Mouse (Mus musculus) liver, embryonic 11.5 days (tissue): Measurements from ENCODE around the gene Mogs. TPM values are rescaled to one million over a fixed set of nuclear protein-coding genes. Genes with fewer than 3 reads are reported as not detected.
A peak's percentile ranks its signal among the peaks of the same experiment; 100 is the strongest.

Source experiments
- ATAC-seq: fragments of 200-750 bp; cut with Nextera tagmentation; replicated peaks from 2 replicates; pipeline ENCODE4 v1.8.0; 2017; ENCODE audit warnings: moderate number of reproducible peaks, mild to moderate bottlenecking, moderate TSS enrichment, moderate library complexity; ENCODE audit not compliant: low FRiP score
- DNase-seq: peaks from one replicate; pipeline ENCODE4 v3.0.0-alpha.2; 2017; ENCODE audit warnings: low spot score
- H3K27ac ChIP-seq: fragments of 300-500 bp; sonication (generic); 2 replicates; pipeline ENCODE4 v1.5.1; 2014; ENCODE audit warnings: mild to moderate bottlenecking, low read depth, low read length, control low read depth
- H3K27me3 ChIP-seq: fragments of 300-500 bp; sonication (generic); replicated peaks from 2 replicates; pipeline ENCODE4 v1.6.1; 2014; ENCODE audit warnings: low read length, mixed read lengths; ENCODE audit not compliant: control insufficient read depth, insufficient read depth
- H3K36me3 ChIP-seq: fragments of 300-500 bp; sonication (generic); 2 replicates; pipeline ENCODE4 v1.6.1; 2014; ENCODE audit warnings: mild to moderate bottlenecking, low read length, moderate library complexity, mixed read lengths; ENCODE audit not compliant: control insufficient read depth, insufficient read depth
- H3K4me1 ChIP-seq: fragments of 300-500 bp; sonication (generic); replicated peaks from 2 replicates; pipeline ENCODE4 v1.6.1; 2014; ENCODE audit warnings: low read length, mixed read lengths; ENCODE audit not compliant: control insufficient read depth, insufficient read depth
- H3K4me2 ChIP-seq: fragments of 300-500 bp; sonication (generic); 2 replicates; pipeline ENCODE4 v1.6.1; 2014; ENCODE audit warnings: mild to moderate bottlenecking, control low read depth, moderate library complexity
- H3K4me3 ChIP-seq: fragments of 300-500 bp; sonication (generic); 2 replicates; pipeline ENCODE4 v1.5.1; 2014; ENCODE audit warnings: low read depth, low read length, control low read depth
- H3K9ac ChIP-seq: fragments of 300-500 bp; sonication (generic); 2 replicates; pipeline ENCODE4 v1.6.1; 2014; ENCODE audit warnings: low read depth, low read length, control low read depth
- H3K9me3 ChIP-seq: fragments of 300-500 bp; sonication (generic); 2 replicates; pipeline ENCODE4 v1.6.1; 2016; ENCODE audit warnings: low read length, inconsistent platforms, mixed read lengths; ENCODE audit not compliant: control insufficient read depth
- WGBS: fragments of 180-500 bp; shearing (Covaris S2); extraction: QIAGEN DNeasy Blood & Tissue Kit; methylation state at CpG from one replicate; pipeline ENCODE4 v1.1.7; 2014; 5-methylcytosine and 5-hydroxymethylcytosine counted together
- polyA plus RNA-seq: library from polyadenylated mRNA; unstranded; fragments of >200 nt; fragmentation: Nextera tagmentation; extraction: Ambion mirVana; gene quantifications from 2 replicates; pipeline ENCODE4 v1.2.1, GENCODE M21; 2014

The Mogs gene
- polyA plus RNA-seq, 1 experiment from 2014 or later = 88.9 TPM

DNA sequence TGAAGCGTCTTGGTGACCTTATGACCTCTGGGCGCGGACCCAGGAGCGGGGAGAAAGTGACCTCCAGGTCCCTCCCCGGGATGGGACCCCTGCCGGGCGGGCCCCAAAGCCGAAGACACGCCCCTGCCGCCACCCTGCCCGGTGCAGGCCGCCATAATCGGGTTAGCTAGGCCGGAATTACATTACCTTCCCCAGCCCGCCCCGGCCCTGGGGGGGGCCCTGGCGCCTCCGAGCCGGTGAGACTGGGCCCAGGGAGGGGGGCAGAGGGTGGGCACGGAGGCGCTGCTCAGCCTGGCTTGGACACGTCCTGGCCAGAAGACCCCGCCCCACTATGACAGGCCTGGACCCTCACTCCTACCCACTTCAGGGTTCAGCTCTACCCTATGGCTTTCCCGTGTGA, 44.1 kb upstream of the Mogs start:
- ATAC-seq (no peak), DNase-seq (no peak)
- WGBS = 4% methylated on average over 24 of the region's 24 CpGs
- peaks cover 19% of the 10 kb centered on the region for H3K4me1 ChIP-seq
- H3K27me3 ChIP-seq = peaks cover 90% of the 10 kb centered on the region
- no peak overlapping the region for H3K27ac ChIP-seq
- no peaks in the 10 kb centered on the region for H3K9me3 ChIP-seq
- H3K36me3 ChIP-seq = no peaks in the 10 kb centered on the region
- H3K4me2 ChIP-seq = peak overlapping the region; percentile 39; the same call in 1 of the 2 replicates
- H3K9ac ChIP-seq = no peak overlapping the region
- H3K4me3 ChIP-seq = no peak overlapping the region

DNA sequence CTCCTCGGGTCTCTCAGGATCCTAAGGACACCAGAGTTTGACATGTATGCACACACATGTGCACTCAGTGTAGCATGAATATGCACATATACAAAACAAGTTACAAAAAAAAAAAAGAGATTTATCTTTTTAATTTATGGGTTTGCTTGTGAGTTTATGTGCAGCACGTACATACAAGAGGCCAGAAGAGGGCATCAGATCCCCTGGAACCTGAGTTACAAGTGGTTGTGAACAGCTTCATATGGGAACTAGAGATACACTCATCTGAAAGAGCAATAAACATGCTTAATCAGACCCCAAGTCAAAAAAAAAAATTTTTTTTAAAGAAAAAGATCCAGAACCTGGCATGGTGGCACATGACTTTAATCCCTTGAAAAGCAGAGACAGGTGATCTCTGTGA, 40.3 kb upstream of the Mogs start:
- DNase-seq = no peak
- no peak overlapping the region for H3K27ac ChIP-seq
- no peaks in the 10 kb centered on the region for H3K9me3 ChIP-seq
- WGBS = 31% methylated on average over 2 of the region's 2 CpGs
- peaks cover 59% of the 10 kb centered on the region for H3K27me3 ChIP-seq
- peaks cover 15% of the 10 kb centered on the region for H3K4me1 ChIP-seq
- no peaks in the 10 kb centered on the region for H3K36me3 ChIP-seq
- no peak overlapping the region for H3K4me2 ChIP-seq
- no peak for ATAC-seq
- H3K4me3 ChIP-seq = no peak overlapping the region
- no peak overlapping the region for H3K9ac ChIP-seq

GRCm38 (mm10) chr6:83077630-83078323, 37.5 kb upstream of the Mogs start, which contains the start of gene Pcgf1:
Gene Pcgf1, plus strand, starts transcription at chr6:83077869.
- H3K27ac ChIP-seq = peak within 1 kb of the TSS; percentile 81
- H3K9ac ChIP-seq = peak within 1 kb of the TSS; percentile 79
- H3K4me1 ChIP-seq = peaks cover 5% of the 10 kb centered on the region
- H3K27me3 ChIP-seq = peaks cover 38% of the 10 kb centered on the region
- H3K36me3 ChIP-seq = peaks cover 12% of the 10 kb centered on the region; the same call in 1 of the 2 replicates
- ATAC-seq (peak; percentile 59), DNase-seq (no peak)
- peak within 1 kb of the TSS; percentile 96 for H3K4me2 ChIP-seq
- H3K4me3 ChIP-seq = peak within 1 kb of the TSS; percentile 76
- H3K9me3 ChIP-seq = no peaks in the 10 kb centered on the region
- WGBS = under 1% methylated on average over 54 of the region's 54 CpGs

- peak; percentile 91 for ATAC-seq
- H3K36me3 ChIP-seq = peaks cover 12% of the 10 kb centered on the region; the same call in 1 of the 2 replicates
- under 1% methylated on average over 46 of the region's 46 CpGs for WGBS
- H3K9ac ChIP-seq = peak overlapping the region; percentile 79
- no peaks in the 10 kb centered on the region for H3K9me3 ChIP-seq
- peak; percentile 100 for DNase-seq
- peak overlapping the region; percentile 81 for H3K27ac ChIP-seq
- H3K4me2 ChIP-seq = peak overlapping the region; percentile 96
- peaks cover 5% of the 10 kb centered on the region for H3K4me1 ChIP-seq
- H3K4me3 ChIP-seq = peak overlapping the region; percentile 76
- H3K27me3 ChIP-seq = peaks cover 38% of the 10 kb centered on the region
Measured at GRCm38 (mm10) chr6:83078324-83078858, 36.9 kb upstream of the Mogs start.

DNA sequence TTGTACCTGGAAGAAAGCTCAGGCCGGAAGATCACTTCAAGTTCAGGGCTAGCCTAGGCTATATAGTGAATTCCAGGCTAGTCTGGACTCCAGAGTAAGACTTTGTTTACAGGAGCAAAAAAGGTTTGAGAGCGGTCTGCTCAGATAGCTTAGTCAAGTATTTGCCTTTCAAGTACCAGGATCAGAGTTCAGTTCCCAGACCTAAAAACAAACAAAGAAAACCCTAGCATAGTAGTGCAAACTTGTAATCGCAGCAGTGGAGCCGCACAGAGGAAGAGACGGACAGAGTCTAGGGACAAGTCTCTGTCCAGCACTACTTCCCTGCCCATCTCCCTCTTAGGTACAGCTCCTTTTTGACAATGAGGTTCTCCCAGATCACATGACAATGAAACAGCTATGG, 35.1 kb upstream of the Mogs start:
- Histone ChIP-seq H3K4me3 (no peak overlapping the region), H3K9me3 (no peaks in the 10 kb centered on the region), H3K9ac (no peak overlapping the region), H3K4me1 (peaks cover 5% of the 10 kb centered on the region), H3K27ac (no peak overlapping the region), H3K27me3 (peaks cover 42% of the 10 kb centered on the region), H3K4me2 (no peak overlapping the region), H3K36me3 (peaks cover 12% of the 10 kb centered on the region; the same call in 1 of the 2 replicates)
- DNase-seq (no peak), ATAC-seq (no peak)
- WGBS = 88% methylated on average over 5 of the region's 5 CpGs

DNA sequence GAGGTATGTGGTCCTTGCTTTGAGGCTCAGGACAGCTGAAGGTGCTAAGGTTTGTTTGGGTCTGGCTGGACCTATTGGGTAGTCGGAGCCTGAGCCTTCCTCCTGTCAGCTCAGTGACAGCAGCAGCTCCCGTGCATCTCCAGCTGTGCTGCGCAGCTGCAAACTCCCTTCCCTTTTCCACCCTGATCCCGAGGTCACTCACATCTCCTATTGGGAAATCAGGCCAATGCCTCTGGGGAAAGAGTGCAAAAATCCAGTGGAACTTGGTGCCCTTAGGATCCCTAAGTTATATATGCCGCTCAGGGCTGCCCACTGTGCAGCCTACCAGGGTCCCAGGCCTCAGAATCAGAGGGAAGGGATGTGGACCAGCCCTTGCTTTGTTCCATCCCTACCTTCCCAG, 31.8 kb upstream of the Mogs start:
- H3K4me2 ChIP-seq = no peak overlapping the region
- H3K36me3 ChIP-seq = peaks cover 12% of the 10 kb centered on the region; the same call in 1 of the 2 replicates
- no peak overlapping the region for H3K4me3 ChIP-seq
- no peaks in the 10 kb centered on the region for H3K9me3 ChIP-seq
- ATAC-seq (no peak), DNase-seq (no peak)
- no peak overlapping the region for H3K27ac ChIP-seq
- H3K27me3 ChIP-seq = peaks cover 64% of the 10 kb centered on the region
- peaks cover 11% of the 10 kb centered on the region for H3K4me1 ChIP-seq
- WGBS = 19% methylated on average over 5 of the region's 5 CpGs
- H3K9ac ChIP-seq = no peak overlapping the region

DNA sequence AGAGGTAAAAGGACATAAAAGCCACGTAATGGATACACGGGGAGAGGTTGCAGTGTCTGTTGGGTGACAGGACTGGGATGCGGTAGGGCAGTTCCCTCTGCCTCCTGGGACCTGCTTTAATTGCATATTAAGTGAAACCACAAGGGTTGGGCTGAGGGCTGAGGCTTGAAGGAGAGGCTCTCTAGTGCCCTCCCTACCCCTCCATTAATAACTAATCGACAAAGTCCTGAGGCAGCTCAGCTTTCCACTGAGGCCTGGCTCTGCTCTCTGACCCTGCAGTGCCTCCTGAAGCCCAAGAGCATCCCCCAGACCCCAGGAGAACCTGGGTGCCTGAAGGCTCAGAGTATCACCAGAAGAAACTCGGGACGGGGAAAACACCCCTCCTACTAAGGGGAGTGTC, 30.8 kb upstream of the Mogs start:
- Histone ChIP-seq H3K27ac (no peak overlapping the region), H3K9me3 (no peaks in the 10 kb centered on the region), H3K4me2 (no peak overlapping the region), H3K9ac (no peak overlapping the region), H3K4me1 (peaks cover 6% of the 10 kb centered on the region; the same call in 1 of the 2 replicates), H3K4me3 (no peak overlapping the region), H3K36me3 (peaks cover 12% of the 10 kb centered on the region; the same call in 1 of the 2 replicates), H3K27me3 (peaks cover 72% of the 10 kb centered on the region)
- no peak for ATAC-seq
- WGBS = 20% methylated on average over 6 of the region's 6 CpGs
- DNase-seq = no peak

DNA sequence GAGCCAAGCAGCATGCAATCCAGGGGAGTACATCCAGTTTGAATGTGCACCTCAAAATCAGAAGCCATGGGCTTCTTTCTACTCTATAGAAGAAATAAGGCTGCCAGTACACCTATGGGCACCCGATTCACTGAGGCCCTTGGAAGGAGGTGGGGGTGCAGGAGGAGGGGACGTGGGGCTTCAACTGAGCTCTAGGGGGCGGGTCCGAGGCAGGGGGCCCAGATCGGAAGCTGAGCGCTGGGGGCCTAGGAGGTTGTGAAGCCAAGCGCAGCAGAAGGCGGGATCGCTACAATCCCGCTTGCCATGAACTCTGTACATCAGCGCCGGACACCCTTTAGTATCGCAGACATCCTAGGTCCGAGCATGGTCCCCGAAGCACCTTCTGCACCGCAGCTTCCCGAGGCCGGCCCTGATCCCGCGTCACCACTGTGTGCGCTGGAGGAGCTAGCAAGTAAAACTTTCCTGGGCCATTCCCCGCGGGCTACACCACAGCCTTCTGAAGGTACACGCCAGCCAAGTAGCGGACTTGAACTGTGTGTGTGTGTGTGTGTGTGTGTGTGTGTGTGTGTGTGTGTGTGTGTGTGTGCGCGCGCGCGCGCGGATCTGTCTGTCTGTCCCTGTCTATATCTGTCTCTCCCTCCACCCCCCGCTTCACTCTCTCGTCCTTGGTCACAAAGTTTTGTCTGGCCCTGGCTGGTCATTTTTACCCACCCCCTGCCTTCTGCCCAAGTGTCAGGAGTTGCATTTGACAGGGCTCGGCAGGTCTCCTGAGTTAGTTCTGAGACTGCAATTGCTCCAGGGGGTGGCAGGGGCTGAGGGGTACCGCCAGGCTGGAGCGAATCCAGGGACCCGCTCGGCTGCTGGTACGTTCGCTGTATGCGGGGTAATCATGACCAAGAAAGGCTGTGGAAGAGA, 28.9 kb upstream of the Mogs start, which contains the start of gene Lbx2:
TSS of gene Lbx2 (plus strand) at position 247 of the 915 bp plus-strand sequence.
- ATAC-seq = no peak
- H3K9me3 ChIP-seq = no peaks in the 10 kb centered on the region
- no peak within 1 kb of the TSS for H3K27ac ChIP-seq
- peaks cover 7% of the 10 kb centered on the region; the same call in 1 of the 2 replicates for H3K36me3 ChIP-seq
- peak within 1 kb of the TSS; percentile 30 for H3K4me3 ChIP-seq
- H3K9ac ChIP-seq = no peak within 1 kb of the TSS
- WGBS = 4% methylated on average over 41 of the region's 42 CpGs
- DNase-seq = no peak
- peaks cover 6% of the 10 kb centered on the region; the same call in 1 of the 2 replicates for H3K4me1 ChIP-seq
- peaks cover 85% of the 10 kb centered on the region for H3K27me3 ChIP-seq
- peak within 1 kb of the TSS; percentile 55 for H3K4me2 ChIP-seq
